Comparison of ENCODE assay signal across 8 mouse cellular contexts in genomic region chr15:79833251-79834050, GRCm38 (mm10). TPM values are rescaled to one million over a fixed set of nuclear protein-coding genes. Genes with fewer than 3 reads are reported as not detected.
DNase-seq lines count a peak whose midpoint lies in the region; ATAC-seq and TF ChIP-seq lines count a peak whose summit lies in the region.

No protein-coding gene starts in this region.

- peak; percentile 43 for ATAC-seq in heart, embryonic 16.5 days (replicated peaks; ENCODE audit: extremely low read depth, insufficient read depth, low FRiP score)
- peak; percentile 18; the same call in 1 of the 2 replicates for ATAC-seq in midbrain, embryonic 13.5 days

- no peaks in the 10 kb centered on the region for H3K27me3 ChIP-seq in E14TG2a.4 (ENCODE audit: insufficient read depth, low read length)
- H3K27me3 ChIP-seq in heart, embryonic 16.5 days (ENCODE audit: control insufficient read depth, insufficient read depth, low read length) = no peaks in the 10 kb centered on the region
- H3K27me3 ChIP-seq in midbrain, embryonic 13.5 days = no peaks in the 10 kb centered on the region

- H3K9me3 ChIP-seq in E14TG2a.4 (ENCODE audit: low read length) = no peaks in the 10 kb centered on the region
- H3K9me3 ChIP-seq in heart, embryonic 16.5 days (replicated peaks; ENCODE audit: control insufficient read depth, low read length) = no peaks in the 10 kb centered on the region
- H3K9me3 ChIP-seq in midbrain, embryonic 13.5 days = no peaks in the 10 kb centered on the region

- intact Hi-C loops in left cerebral cortex, postnatal 4 days (cut with DNase I) = loop anchor here (5.0 kb wide), 2 partner anchors 49 to 244 kb away; no protein-coding TSS in a partner anchor

- peak overlapping the region; percentile 67 for H3K4me2 ChIP-seq in heart, embryonic 16.5 days (ENCODE audit: low read depth, low read length)
- peak overlapping the region; percentile 99 for H3K4me2 ChIP-seq in midbrain, embryonic 13.5 days (replicated peaks)

- peak overlapping the region; percentile 93 for H3K9ac ChIP-seq in heart, embryonic 16.5 days (ENCODE audit: low read length)
- H3K9ac ChIP-seq in midbrain, embryonic 13.5 days (replicated peaks) = peak overlapping the region; percentile 97

- peaks cover 44% of the 10 kb centered on the region for H3K36me3 ChIP-seq in E14TG2a.4 (ENCODE audit: insufficient read depth, low read length)
- peaks cover 11% of the 10 kb centered on the region; the same call in 1 of the 2 replicates for H3K36me3 ChIP-seq in heart, embryonic 16.5 days (ENCODE audit: control insufficient read depth, insufficient read depth)
- peaks cover 15% of the 10 kb centered on the region for H3K36me3 ChIP-seq in midbrain, embryonic 13.5 days

- WGBS in heart, embryonic 16.5 days = under 1% methylated on average over 41 of the region's 41 CpGs
- WGBS in midbrain, embryonic 13.5 days = 1% methylated on average over 41 of the region's 41 CpGs

- H3K4me1 ChIP-seq in E14TG2a.4 (replicated peaks; ENCODE audit: low read depth, low read length) = peaks cover 63% of the 10 kb centered on the region
- H3K4me1 ChIP-seq in heart, embryonic 16.5 days (ENCODE audit: control insufficient read depth, insufficient read depth, low read length) = peaks cover 33% of the 10 kb centered on the region
- H3K4me1 ChIP-seq in midbrain, embryonic 13.5 days (replicated peaks) = peaks cover 69% of the 10 kb centered on the region

- no peak for TF ChIP-seq CTCF in E14TG2a.4 (conservative IDR thresholded peaks at IDR 0.05; ENCODE audit: low read length)

- peak; percentile 95 for DNase-seq in heart, adult 11 months
- no peak for DNase-seq in heart, adult 8-10 months (ENCODE audit: low spot score)
- peak; percentile 74 to 76 for DNase-seq in cerebellum, postnatal 10 days
- peak; percentile 76 for DNase-seq in left cerebral cortex, postnatal 4 days
- peak; percentile 56 for DNase-seq in thymus, postnatal 14 days

- peak overlapping the region; percentile 95 for H3K27ac ChIP-seq in heart, embryonic 16.5 days (ENCODE audit: low read length)
- peak overlapping the region; percentile 97 for H3K27ac ChIP-seq in midbrain, embryonic 13.5 days

- peak overlapping the region; percentile 91 for H3K4me3 ChIP-seq in E14TG2a.4 (replicated peaks; ENCODE audit: low read length)
- H3K4me3 ChIP-seq in heart, embryonic 16.5 days (ENCODE audit: low read length) = peak overlapping the region; percentile 87
- H3K4me3 ChIP-seq in midbrain, embryonic 13.5 days (replicated peaks) = peak overlapping the region; percentile 95

RNA-seq across cellular contexts. Expression of gene Npcd, which starts 0.6 kb away (rescaled TPM):
- under 1 TPM in 3 of 4 experiments, not detected in 1; 0.33 to 0.69 (median 0.47) TPM for total RNA-seq in heart, adult 8-10 months (2022)
- not detected in 2 replicates for polyA plus RNA-seq in heart, embryonic 16.5 days (2015; fragmentation: Nextera tagmentation; extraction: Ambion mirVana)
- 10 to 100 TPM in 1 of 2 experiments, 1 to 10 TPM in 1; 6.6 to 14.9 TPM for total RNA-seq in left cerebral cortex, postnatal 4 days (2021)
- 0.58 and 1.2 TPM in 2 replicates for polyA plus RNA-seq in midbrain, embryonic 13.5 days (2015; fragmentation: Nextera tagmentation; extraction: Ambion mirVana)

RNA-seq across cellular contexts. Expression of gene Cbx6, which starts 1.0 kb away (rescaled TPM):
- total RNA-seq in heart, adult 8-10 months (2022) = 10 to 100 TPM; 15.5 to 20.3 (median 18.9) TPM
- polyA plus RNA-seq in heart, embryonic 16.5 days (2015; fragmentation: Nextera tagmentation; extraction: Ambion mirVana) = 57.0 and 59.0 TPM in 2 replicates
- 100 to 1,000 TPM; 105 to 125 TPM for total RNA-seq in left cerebral cortex, postnatal 4 days (2021)
- 53.9 and 61.4 TPM in 2 replicates for polyA plus RNA-seq in midbrain, embryonic 13.5 days (2015; fragmentation: Nextera tagmentation; extraction: Ambion mirVana)

RNA-seq across cellular contexts. Expression of gene Nptxr, which starts 28.9 kb away (rescaled TPM):
- 1 to 10 TPM; 1.3 to 2.0 (median 1.8) TPM for total RNA-seq in heart, adult 8-10 months (2022)
- polyA plus RNA-seq in heart, embryonic 16.5 days (2015; fragmentation: Nextera tagmentation; extraction: Ambion mirVana) = 2.2 and 2.8 TPM in 2 replicates
- 100 to 1,000 TPM; 240 to 277 TPM for total RNA-seq in left cerebral cortex, postnatal 4 days (2021)
- polyA plus RNA-seq in midbrain, embryonic 13.5 days (2015; fragmentation: Nextera tagmentation; extraction: Ambion mirVana) = 18.1 and 18.6 TPM in 2 replicates

RNA-seq across cellular contexts. Expression of gene Dnal4, which starts 55.8 kb away (rescaled TPM):
- total RNA-seq in heart, adult 8-10 months (2022) = 10 to 100 TPM; 21.0 to 25.3 (median 21.7) TPM
- 43.5 and 45.3 TPM in 2 replicates for polyA plus RNA-seq in heart, embryonic 16.5 days (2015; fragmentation: Nextera tagmentation; extraction: Ambion mirVana)
- total RNA-seq in left cerebral cortex, postnatal 4 days (2021) = 10 to 100 TPM; 30.4 to 34.4 TPM
- 84.8 and 91.6 TPM in 2 replicates for polyA plus RNA-seq in midbrain, embryonic 13.5 days (2015; fragmentation: Nextera tagmentation; extraction: Ambion mirVana)

RNA-seq across cellular contexts. Expression of gene Apobec3, which starts 58.0 kb away (rescaled TPM):
- 1 to 10 TPM; 7.2 to 8.4 (median 8.0) TPM for total RNA-seq in heart, adult 8-10 months (2022)
- polyA plus RNA-seq in heart, embryonic 16.5 days (2015; fragmentation: Nextera tagmentation; extraction: Ambion mirVana) = 25.1 and 40.7 TPM in 2 replicates
- total RNA-seq in left cerebral cortex, postnatal 4 days (2021) = 1 to 10 TPM; 4.7 to 6.0 TPM
- 3.1 and 3.8 TPM in 2 replicates for polyA plus RNA-seq in midbrain, embryonic 13.5 days (2015; fragmentation: Nextera tagmentation; extraction: Ambion mirVana)

Comparison
In these comparisons a context has a peak if more than half of its experiments do, and no peak if none do; other contexts are left out.
1. RNA of gene Npcd, which starts 0.6 kb away (total RNA-seq): 6.6 to 14.9 TPM in left cerebral cortex, postnatal 4 days; 0.33 to 0.69 TPM in heart, adult 8-10 months; every median in the first group is over 4 times any median in the second.
2. RNA of gene Cbx6, which starts 1.0 kb away (total RNA-seq): 105 to 125 TPM in left cerebral cortex, postnatal 4 days; 15.5 to 20.3 TPM in heart, adult 8-10 months; every median in the first group is over 4 times any median in the second.
3. RNA of gene Nptxr, which starts 28.9 kb away (total RNA-seq): 240 to 277 TPM in left cerebral cortex, postnatal 4 days; 1.3 to 2.0 TPM in heart, adult 8-10 months; every median in the first group is over 10 times any median in the second.
4. Peak in every context shown above with its lines, with median percentiles within 50 percentile points of each other: H3K4me3 ChIP-seq.